Comparison of ENCODE assay signal across 21 mouse cellular contexts in genomic region chr7:107519256-107520025, GRCm38 (mm10). TPM values are rescaled to one million over a fixed set of nuclear protein-coding genes. Genes with fewer than 3 reads are reported as not detected.
A peak's percentile ranks its signal among the peaks of the same experiment; 100 is the strongest.
DNase-seq lines count a peak whose midpoint lies in the region; ATAC-seq and TF ChIP-seq lines count a peak whose summit lies in the region.
"Had no signal": no experiment of that assay in that cellular context is flagged by ENCODE, and none has a peak within 500 bp of the region (broad histone marks: within the 10 kb centered on the region; RNA-seq: fewer than 3 reads in every experiment).

No protein-coding gene starts in this region.

- H3K36me3 ChIP-seq in forebrain, embryonic 13.5 days (ENCODE audit: poor library complexity, severe bottlenecking) = no peaks in the 10 kb centered on the region
- H3K36me3 ChIP-seq in forebrain, embryonic 12.5 days (replicated peaks) = no peaks in the 10 kb centered on the region
- H3K36me3 ChIP-seq in midbrain, postnatal 0 days (ENCODE audit: insufficient read depth, low read length) = no peaks in the 10 kb centered on the region
- H3K36me3 ChIP-seq in midbrain, embryonic 14.5 days (ENCODE audit: control insufficient read depth, insufficient read depth, low read length) = no peaks in the 10 kb centered on the region
- H3K36me3 ChIP-seq in stomach, postnatal 0 days (ENCODE audit: control insufficient read depth, insufficient read depth, low read length) = no peaks in the 10 kb centered on the region
- H3K36me3 ChIP-seq: limb, embryonic 10.5 days; midbrain, embryonic 15.5 days had no signal

- H3K9ac ChIP-seq in forebrain, embryonic 13.5 days = no peak overlapping the region
- no peak overlapping the region for H3K9ac ChIP-seq in forebrain, embryonic 12.5 days
- H3K9ac ChIP-seq in midbrain, postnatal 0 days (replicated peaks; ENCODE audit: low read length, poor library complexity, severe bottlenecking) = no peak overlapping the region
- H3K9ac ChIP-seq in midbrain, embryonic 14.5 days (replicated peaks; ENCODE audit: low read length) = no peak overlapping the region
- H3K9ac ChIP-seq in stomach, postnatal 0 days (ENCODE audit: low read length) = no peak overlapping the region
- H3K9ac ChIP-seq: midbrain, embryonic 15.5 days had no signal

- peaks cover 14% of the 10 kb centered on the region for H3K4me1 ChIP-seq in forebrain, embryonic 13.5 days
- H3K4me1 ChIP-seq in forebrain, embryonic 12.5 days = peaks cover 7% of the 10 kb centered on the region; the same call in 1 of the 2 replicates
- no peaks in the 10 kb centered on the region for H3K4me1 ChIP-seq in midbrain, postnatal 0 days (ENCODE audit: insufficient read depth, low read length)
- H3K4me1 ChIP-seq in midbrain, embryonic 14.5 days (ENCODE audit: control insufficient read depth, insufficient read depth, low read length) = no peaks in the 10 kb centered on the region
- no peaks in the 10 kb centered on the region for H3K4me1 ChIP-seq in stomach, postnatal 0 days (replicated peaks; ENCODE audit: control insufficient read depth, insufficient read depth)
- H3K4me1 ChIP-seq: megakaryocyte, embryonic 14.5 days had no signal

- DNase-seq in midbrain, postnatal 0 days (ENCODE audit: low spot score) = peak; percentile 42
- no peak for DNase-seq in midbrain, embryonic 14.5 days
- peak; percentile 61 to 75 for DNase-seq in cerebellum, postnatal 25 days
- DNase-seq in stomach, postnatal 0 days (ENCODE audit: low spot score) = no peak
- DNase-seq in Muller cell, postnatal 12 days (ENCODE audit: inconsistent ontology term) = no peak
- DNase-seq: adrenal gland, postnatal 25 days; gastrocnemius, postnatal 36 days; kidney, adult 8-10 months; kidney, postnatal 14 days; lung, adult 2 months; retina, postnatal 1 day; thymus, postnatal 25 days had no signal

- WGBS in forebrain, embryonic 13.5 days = 81% methylated on average over 12 of the region's 12 CpGs
- WGBS in forebrain, embryonic 12.5 days = 90% methylated on average over 11 of the region's 12 CpGs
- WGBS in midbrain, postnatal 0 days = 83% methylated on average over 12 of the region's 12 CpGs
- WGBS in midbrain, embryonic 14.5 days = 89% methylated on average over 12 of the region's 12 CpGs
- 82% methylated on average over 12 of the region's 12 CpGs for whole genome bisulfite sequencing in stomach, postnatal 0 days

- H3K27me3 ChIP-seq in forebrain, embryonic 13.5 days = no peaks in the 10 kb centered on the region; the same call in 1 of the 2 replicates
- H3K27me3 ChIP-seq in forebrain, embryonic 12.5 days = no peaks in the 10 kb centered on the region
- no peaks in the 10 kb centered on the region for H3K27me3 ChIP-seq in midbrain, postnatal 0 days (ENCODE audit: insufficient read depth, low read length)
- H3K27me3 ChIP-seq in midbrain, embryonic 14.5 days (ENCODE audit: control insufficient read depth, insufficient read depth, low read length) = no peaks in the 10 kb centered on the region
- H3K27me3 ChIP-seq in stomach, postnatal 0 days (ENCODE audit: control insufficient read depth, insufficient read depth, low read length) = no peaks in the 10 kb centered on the region
- H3K27me3 ChIP-seq: megakaryocyte, embryonic 14.5 days; midbrain, embryonic 15.5 days had no signal

- no peaks in the 10 kb centered on the region for H3K9me3 ChIP-seq in forebrain, embryonic 13.5 days (replicated peaks)
- no peaks in the 10 kb centered on the region for H3K9me3 ChIP-seq in forebrain, embryonic 12.5 days
- H3K9me3 ChIP-seq in midbrain, postnatal 0 days (ENCODE audit: low read length) = no peaks in the 10 kb centered on the region
- no peaks in the 10 kb centered on the region for H3K9me3 ChIP-seq in midbrain, embryonic 14.5 days (ENCODE audit: control insufficient read depth, low read length)
- H3K9me3 ChIP-seq in stomach, postnatal 0 days (ENCODE audit: control insufficient read depth, low read length) = no peaks in the 10 kb centered on the region
- H3K9me3 ChIP-seq: limb, embryonic 10.5 days; megakaryocyte, embryonic 14.5 days; midbrain, embryonic 15.5 days had no signal

- no peak overlapping the region for H3K4me2 ChIP-seq in forebrain, embryonic 13.5 days
- no peak overlapping the region for H3K4me2 ChIP-seq in forebrain, embryonic 12.5 days
- no peak overlapping the region for H3K4me2 ChIP-seq in midbrain, postnatal 0 days (ENCODE audit: low read depth, low read length, poor library complexity, severe bottlenecking)
- no peak overlapping the region for H3K4me2 ChIP-seq in midbrain, embryonic 14.5 days (ENCODE audit: low read length)
- H3K4me2 ChIP-seq in stomach, postnatal 0 days (replicated peaks; ENCODE audit: low read depth) = no peak overlapping the region
- H3K4me2 ChIP-seq: liver, embryonic 11.5 days; midbrain, embryonic 15.5 days had no signal

- TF ChIP-seq EP300 in stomach, postnatal 0 days (optimal IDR thresholded peaks at IDR 0.05) = no peak

- ATAC-seq in forebrain, embryonic 13.5 days = peak; percentile 37; the same call in 1 of the 2 replicates
- ATAC-seq in forebrain, embryonic 12.5 days (ENCODE audit: low FRiP score) = no peak
- ATAC-seq in midbrain, postnatal 0 days (ENCODE audit: low FRiP score) = no peak
- ATAC-seq in midbrain, embryonic 14.5 days (ENCODE audit: low FRiP score, low TSS enrichment) = no peak
- ATAC-seq in stomach, postnatal 0 days (ENCODE audit: low FRiP score, low TSS enrichment) = no peak
- ATAC-seq: CD4-positive, CD25-positive, alpha-beta regulatory T cell, adult 4 months; inflammation-experienced regulatory T-cells, adult 6 months; midbrain, embryonic 15.5 days had no signal

- H3K4me3 ChIP-seq in forebrain, embryonic 13.5 days = no peak overlapping the region
- H3K4me3 ChIP-seq in forebrain, embryonic 12.5 days (replicated peaks) = no peak overlapping the region
- no peak overlapping the region for H3K4me3 ChIP-seq in midbrain, postnatal 0 days (ENCODE audit: low read depth, low read length)
- H3K4me3 ChIP-seq in midbrain, embryonic 14.5 days (replicated peaks; ENCODE audit: low read depth, low read length) = no peak overlapping the region
- no peak overlapping the region for H3K4me3 ChIP-seq in stomach, postnatal 0 days (ENCODE audit: low read depth, low read length)
- H3K4me3 ChIP-seq: limb, embryonic 10.5 days; megakaryocyte, embryonic 14.5 days; midbrain, embryonic 15.5 days had no signal

- no peak for TF ChIP-seq CTCF in midbrain, postnatal 0 days (IDR thresholded peaks at IDR 0.05)
- no peak for TF ChIP-seq CTCF in stomach, postnatal 0 days (IDR thresholded peaks at IDR 0.05; ENCODE audit: low read depth)

- H3K27ac ChIP-seq in forebrain, embryonic 13.5 days = no peak overlapping the region
- no peak overlapping the region for H3K27ac ChIP-seq in forebrain, embryonic 12.5 days
- H3K27ac ChIP-seq in midbrain, postnatal 0 days (ENCODE audit: low read depth, low read length) = no peak overlapping the region
- H3K27ac ChIP-seq in midbrain, embryonic 14.5 days (replicated peaks; ENCODE audit: low read depth, low read length) = no peak overlapping the region
- H3K27ac ChIP-seq in stomach, postnatal 0 days (replicated peaks) = no peak overlapping the region
- H3K27ac ChIP-seq: limb, embryonic 10.5 days; midbrain, embryonic 15.5 days had no signal

RNA-seq across cellular contexts. Expression of gene Olfml1, which starts 47.8 kb away (rescaled TPM):
- polyA plus RNA-seq in forebrain, embryonic 13.5 days (2015; fragmentation: Nextera tagmentation; extraction: Ambion mirVana) = 1.8 and 1.9 TPM in 2 replicates
- 4.1 and 5.7 TPM in 2 replicates for polyA plus RNA-seq in forebrain, embryonic 12.5 days (2016; fragmentation: Nextera tagmentation; extraction: Ambion mirVana)
- total RNA-seq in midbrain, postnatal 0 days (2014; rRNA removed) = 3.6 and 3.8 TPM in 2 replicates
- polyA plus RNA-seq in midbrain, postnatal 0 days (2015; fragmentation: Nextera tagmentation; extraction: Ambion mirVana) = 4.1 and 4.3 TPM in 2 replicates
- 0.16 and 1.4 TPM in 2 replicates for polyA plus RNA-seq in midbrain, embryonic 14.5 days (2014; fragmentation: Nextera tagmentation; extraction: Ambion mirVana)
- 10.2 and 11.0 TPM in 2 replicates for polyA plus RNA-seq in stomach, postnatal 0 days (2015; fragmentation: Nextera tagmentation; extraction: Ambion mirVana)
- total RNA-seq: hematopoietic stem cell, adult 5-6 weeks had no signal
- polyA plus RNA-seq: inflammation-experienced regulatory T-cells, adult 6 months had no signal

Comparison
In these comparisons a context has a peak if more than half of its experiments do, and no peak if none do; other contexts are left out.
1. DNase-seq: peak in midbrain, postnatal 0 days (single experiment) and cerebellum, postnatal 25 days (2 of 2); none in midbrain, embryonic 14.5 days (single experiment), stomach, postnatal 0 days (single experiment) and Muller cell, postnatal 12 days (single experiment).